Comparison of ENCODE assay signal across 7 mouse cellular contexts in genomic region chr17:6180421-6180820, GRCm38 (mm10).
A peak's percentile ranks its signal among the peaks of the same experiment; 100 is the strongest.
DNase-seq lines count a peak whose midpoint lies in the region.

No protein-coding gene starts in this region.

- DNase-seq in layer of hippocampus, adult 11-12 months (ENCODE audit: low spot score) = peak; percentile 67
- no peak for DNase-seq in layer of hippocampus, postnatal 25 days (ENCODE audit: extremely low spot score in 1 of 2, low spot score in 1 of 2)
- peak; percentile 75 for DNase-seq in Muller cell, postnatal 12 days (ENCODE audit: inconsistent ontology term)
- peak; percentile 47 to 61 for DNase-seq in adrenal gland, postnatal 36 days
- DNase-seq in lung, postnatal 36 days = peak; percentile 47
- DNase-seq in heart, postnatal 4 days = no peak
- no peak for DNase-seq in ovary, postnatal 14 days (ENCODE audit: low spot score)

Comparison
In these comparisons a context has a peak if more than half of its experiments do, and no peak if none do; other contexts are left out.
1. DNase-seq: peak in layer of hippocampus, adult 11-12 months (single experiment), Muller cell, postnatal 12 days (single experiment), adrenal gland, postnatal 36 days (2 of 2) and lung, postnatal 36 days (single experiment); none in layer of hippocampus, postnatal 25 days (0 of 2), heart, postnatal 4 days (single experiment) and ovary, postnatal 14 days (single experiment).